Mouse (Mus musculus) limb, embryonic 14.5 days (tissue): ENCODE data around the gene Gcn1l1. TPM values are rescaled to one million over a fixed set of nuclear protein-coding genes. Genes with fewer than 3 reads are reported as not detected.
"Not testable (repeated sequence)": the region's sequence is repeated elsewhere in the genome, so short reads cannot be mapped to it uniquely, and the experiment has no call there.

Experiments used
- ATAC-seq: fragments of 200-750 bp; cut with Nextera tagmentation; 2 replicates; pipeline ENCODE4 v1.8.0; 2017; ENCODE audit warnings: low read depth, moderate number of reproducible peaks, moderate TSS enrichment; ENCODE audit not compliant: low FRiP score
- DNase-seq: peaks from one replicate; pipeline ENCODE4 v3.0.0-alpha.2; 2015; ENCODE audit warnings: low spot score
- H3K27ac ChIP-seq: fragments of 300-500 bp; sonication (generic); replicated peaks from 2 replicates; pipeline ENCODE4 v1.5.1; 2014; ENCODE audit warnings: low read depth, mild to moderate bottlenecking, low read length, moderate library complexity, mixed read lengths
- H3K27me3 ChIP-seq: fragments of 300-500 bp; sonication (generic); 2 replicates; pipeline ENCODE4 v1.6.1; 2014; ENCODE audit warnings: low read length, mixed read lengths; ENCODE audit not compliant: control insufficient read depth, insufficient read depth
- H3K36me3 ChIP-seq: fragments of 300-500 bp; sonication (generic); 2 replicates; pipeline ENCODE4 v1.6.1; 2014; ENCODE audit warnings: mild to moderate bottlenecking, low read length, moderate library complexity, mixed read lengths; ENCODE audit not compliant: control insufficient read depth, insufficient read depth
- H3K4me1 ChIP-seq: fragments of 300-500 bp; sonication (generic); 2 replicates; pipeline ENCODE4 v1.6.1; 2014; ENCODE audit warnings: antibody characterized with exemption, low read length, mixed read lengths; ENCODE audit not compliant: control insufficient read depth, insufficient read depth
- H3K4me2 ChIP-seq: fragments of 300-500 bp; sonication (generic); replicated peaks from 2 replicates; pipeline ENCODE4 v1.6.1; 2014; ENCODE audit warnings: low read depth, mild to moderate bottlenecking, low read length, moderate library complexity; ENCODE audit not compliant: severe bottlenecking
- H3K4me3 ChIP-seq: fragments of 300-500 bp; sonication (generic); replicated peaks from 2 replicates; pipeline ENCODE4 v1.5.1; 2014; ENCODE audit warnings: low read length
- H3K9ac ChIP-seq: fragments of 300-500 bp; sonication (generic); 2 replicates; pipeline ENCODE4 v1.6.1; 2014; ENCODE audit warnings: mild to moderate bottlenecking, low read depth, low read length, moderate library complexity; ENCODE audit not compliant: severe bottlenecking
- H3K9me3 ChIP-seq: fragments of 300-500 bp; sonication (generic); 2 replicates; pipeline ENCODE4 v1.6.1; 2016; ENCODE audit warnings: low read length; ENCODE audit not compliant: control insufficient read depth
- POLR2A ChIP-seq: fragments of 200-500 bp; IDR thresholded peaks from 2 replicates; pipeline ENCODE4 v1.8.0; 2012; ENCODE audit warnings: inconsistent platforms, mild to moderate bottlenecking, moderate library complexity, borderline replicate concordance; ENCODE audit not compliant: insufficient read depth, insufficient read length; ENCODE audit errors: extremely low read depth
- WGBS: fragments of 180-500 bp; shearing (Covaris S2); extraction: QIAGEN DNeasy Blood & Tissue Kit; methylation state at CpG from one replicate; pipeline ENCODE4 v1.1.7; 2014; 5-methylcytosine and 5-hydroxymethylcytosine counted together
- polyA plus RNA-seq, 2 experiments: library from polyadenylated mRNA; depleted of rRNA in 1 of 2; stranded (reverse) in 1 of 2; unstranded in 1 of 2; fragments of >200 nt; fragmentation: Nextera tagmentation in 1 of 2; extraction: Ambion mirVana in 1 of 2; gene quantifications; 2 replicates each; pipeline versions ENCODE4 v1.2.1 to v1.2.3; 2012 to 2014

Gcn1l1 gene
- 47.0 and 59.2 TPM in 2 replicates for polyA plus RNA-seq (2012; rRNA removed)
- polyA plus RNA-seq (2014; fragmentation: Nextera tagmentation; extraction: Ambion mirVana): 42.8 and 49.7 TPM in 2 replicates

DNA sequence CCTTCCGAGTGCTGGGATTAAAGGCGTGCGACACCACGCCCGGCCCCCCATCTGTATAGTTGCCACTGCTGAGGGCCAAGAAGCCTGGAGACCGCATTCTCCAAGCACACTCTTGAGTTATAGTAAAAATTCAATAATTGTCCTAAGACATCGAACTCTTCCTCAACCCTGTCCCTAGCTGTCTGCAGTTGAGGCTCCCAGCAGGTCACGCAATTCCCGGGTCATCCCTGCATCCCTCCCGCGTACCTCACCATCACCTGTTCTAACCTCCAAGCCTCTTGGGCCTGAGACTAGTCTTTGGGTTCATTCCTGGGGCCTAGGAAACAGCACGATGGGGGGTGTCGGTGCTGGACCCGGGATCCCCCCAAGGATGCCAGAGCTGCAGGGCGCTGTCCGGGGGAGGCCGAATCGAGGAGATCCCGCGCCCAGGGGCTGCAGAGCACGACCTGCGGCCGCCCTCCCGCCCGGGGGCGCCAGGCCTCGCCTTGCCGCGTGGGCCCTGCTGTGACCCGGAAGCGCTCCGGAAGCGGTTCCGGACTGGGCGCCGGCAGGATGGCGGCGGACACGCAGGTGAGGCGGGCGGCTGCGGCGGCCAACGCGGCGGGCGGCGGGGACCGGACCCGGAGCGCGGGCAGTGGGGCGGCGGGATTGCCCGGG is at the start of gene Gcn1l1:
Gcn1l1 (plus strand) TSS at position 518 of the 657 bp plus-strand sequence.
- TF ChIP-seq POLR2A: 0 out of 2 replicates have a peak, but pooled peaks have one; percentile 37
- H3K36me3 ChIP-seq: peaks cover 43% of the 10 kb centered on the region
- peaks cover 10% of the 10 kb centered on the region for H3K4me1 ChIP-seq
- no peaks in the 10 kb centered on the region for H3K9me3 ChIP-seq
- ATAC-seq (peak; percentile 89), DNase-seq (peak; percentile 49)
- peak within 1 kb of the TSS; percentile 82 for H3K4me2 ChIP-seq
- no peaks in the 10 kb centered on the region for H3K27me3 ChIP-seq
- H3K9ac ChIP-seq: peak within 1 kb of the TSS; percentile 90
- peak within 1 kb of the TSS; percentile 71 for H3K27ac ChIP-seq
- H3K4me3 ChIP-seq: peak within 1 kb of the TSS; percentile 96
- WGBS: 2% methylated on average over 42 of the region's 55 CpGs

DNA sequence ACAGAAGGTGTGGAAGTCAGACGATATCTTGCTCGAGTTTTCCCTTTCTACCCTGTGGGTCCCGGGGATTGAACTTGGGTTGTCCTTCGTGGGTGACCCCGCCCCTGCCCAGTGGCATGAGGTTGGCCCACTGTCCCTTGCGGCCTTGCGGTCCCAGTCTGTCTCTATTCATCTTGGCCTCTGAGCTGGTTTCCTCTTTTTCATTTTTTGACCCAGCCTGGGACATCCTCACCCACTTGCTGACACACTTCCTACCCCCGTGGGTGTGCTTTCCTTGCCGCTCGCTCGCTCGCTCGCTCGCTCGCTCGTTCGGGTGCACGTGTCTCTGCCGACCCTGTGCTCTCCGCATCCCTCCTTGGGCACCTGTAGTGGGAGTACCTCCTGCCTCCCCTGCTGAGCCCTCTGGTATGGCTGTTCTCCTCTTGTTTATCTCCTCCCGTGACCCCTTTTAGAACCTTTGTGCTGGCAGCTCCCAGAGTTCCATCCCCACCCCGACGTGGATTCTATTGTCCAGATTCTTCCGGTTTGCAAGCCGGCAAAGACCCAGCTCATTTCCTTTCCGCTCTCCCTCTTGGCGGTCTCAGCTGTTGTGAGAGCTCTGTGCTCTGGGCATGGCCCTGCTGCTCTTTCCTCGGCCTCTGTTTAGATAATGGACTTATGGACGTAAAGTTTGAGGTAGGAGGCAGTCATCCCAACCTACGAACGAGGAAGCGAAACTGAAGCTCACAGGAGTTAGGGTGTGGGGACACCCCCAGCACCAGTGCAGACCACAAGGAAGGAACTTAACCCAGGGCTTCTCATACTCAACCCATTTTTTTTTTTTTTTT is 48.8 kb upstream of the Gcn1l1 start:
- Histone ChIP-seq H3K4me2 (no peak overlapping the region), H3K4me3 (no peak overlapping the region), H3K27me3 (no peaks in the 10 kb centered on the region), H3K4me1 (peaks cover 24% of the 10 kb centered on the region), H3K36me3 (peaks cover 19% of the 10 kb centered on the region), H3K9me3 (no peaks in the 10 kb centered on the region), H3K9ac (no peak overlapping the region), H3K27ac (peak overlapping the region; percentile 26; the same call in 1 of the 2 replicates)
- no peak for DNase-seq
- no peak for TF ChIP-seq POLR2A
- no peak for ATAC-seq
- 85% methylated on average over 32 of the region's 32 CpGs for WGBS

DNA sequence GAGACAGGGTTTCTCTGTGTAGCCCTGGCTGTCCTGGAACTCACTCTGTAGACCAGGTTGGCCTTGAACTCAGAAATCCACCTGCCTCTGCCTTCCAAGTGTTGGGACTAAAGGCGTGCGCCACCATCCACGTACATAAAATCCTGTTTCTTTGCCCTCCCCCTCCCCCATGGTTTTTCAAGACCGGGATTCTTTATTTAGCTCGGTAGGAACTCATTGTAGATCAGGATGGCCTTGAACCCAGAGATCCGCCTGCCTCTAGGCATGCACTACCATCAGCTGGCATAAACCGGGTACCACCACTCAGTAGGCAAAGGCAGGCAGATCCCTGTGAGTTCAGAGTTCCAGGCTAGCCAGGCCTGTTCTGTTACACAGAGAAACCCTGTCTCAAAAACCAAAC is 48.1 kb upstream of the Gcn1l1 start:
- ATAC-seq (no peak), DNase-seq (no peak)
- no peak for TF ChIP-seq POLR2A
- H3K9ac ChIP-seq: no peak overlapping the region
- H3K4me3 ChIP-seq: no peak overlapping the region
- H3K4me1 ChIP-seq: peaks cover 30% of the 10 kb centered on the region
- no peaks in the 10 kb centered on the region for H3K27me3 ChIP-seq
- H3K27ac ChIP-seq: no peak overlapping the region
- no peak overlapping the region for H3K4me2 ChIP-seq
- no peaks in the 10 kb centered on the region for H3K9me3 ChIP-seq
- 88% methylated on average over 7 of the region's 7 CpGs for WGBS
- H3K36me3 ChIP-seq: peaks cover 16% of the 10 kb centered on the region

DNA sequence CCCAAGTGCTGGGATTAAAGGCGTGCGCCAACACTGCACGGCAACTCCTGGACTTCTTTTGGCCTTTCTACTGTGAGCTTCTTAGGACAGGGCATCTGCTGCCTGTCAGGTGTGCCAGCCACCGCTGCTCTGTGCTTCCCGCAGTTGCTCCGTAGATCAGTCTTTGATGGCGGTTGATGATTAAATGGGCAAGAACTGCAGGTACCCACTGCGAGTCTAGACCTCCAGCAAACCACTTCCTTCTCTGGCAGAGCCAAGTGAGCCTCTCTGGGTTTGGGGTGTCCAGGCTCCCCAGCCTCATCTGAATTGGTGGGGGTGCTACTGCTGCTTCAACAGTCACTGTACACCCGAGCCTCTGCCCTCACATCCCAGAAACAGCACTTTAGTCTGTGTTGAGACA is 47.6 kb upstream of the Gcn1l1 start:
- Histone ChIP-seq H3K4me3 (no peak overlapping the region), H3K4me1 (peaks cover 34% of the 10 kb centered on the region), H3K9me3 (no peaks in the 10 kb centered on the region), H3K27me3 (no peaks in the 10 kb centered on the region), H3K9ac (no peak overlapping the region), H3K36me3 (peaks cover 15% of the 10 kb centered on the region), H3K27ac (no peak overlapping the region), H3K4me2 (no peak overlapping the region)
- TF ChIP-seq POLR2A: no peak
- DNase-seq (no peak), ATAC-seq (no peak)
- whole genome bisulfite sequencing: 89% methylated on average over 9 of the region's 9 CpGs

DNA sequence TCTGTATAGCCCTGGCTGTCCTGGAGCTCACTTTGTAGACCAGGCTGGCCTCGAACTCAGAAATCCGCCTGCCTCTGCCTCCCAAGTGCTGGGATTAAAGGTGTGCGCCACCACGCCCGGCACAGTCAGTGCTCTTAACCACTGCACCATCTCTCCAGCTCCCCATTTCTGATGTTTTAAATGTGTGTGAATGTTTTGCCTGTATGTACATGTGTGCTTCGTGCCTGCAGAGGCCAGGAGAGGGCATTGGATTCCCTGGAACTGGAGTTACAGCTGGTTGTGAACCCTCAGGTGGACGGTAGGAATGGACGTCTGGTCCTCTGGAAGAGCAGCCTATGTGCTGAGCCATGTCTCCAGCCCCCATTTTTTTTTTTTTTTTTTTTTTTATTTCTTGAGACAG is 46.8 kb upstream of the Gcn1l1 start:
- H3K4me3 ChIP-seq, H3K9me3 ChIP-seq, H3K9ac ChIP-seq, ATAC-seq, DNase-seq, H3K27me3 ChIP-seq, H3K27ac ChIP-seq, H3K4me2 ChIP-seq, H3K36me3 ChIP-seq: not testable (repeated sequence)
- 85% methylated on average over 7 of the region's 8 CpGs for whole genome bisulfite sequencing
- H3K4me1 ChIP-seq: peaks cover 40% of the 10 kb centered on the region
